Mouse (Mus musculus) cerebellum, adult 9-10 months (tissue): ENCODE results near the gene Hnf1b.

Source experiments
- DNase-seq: peaks from one replicate; pipeline ENCODE4 v3.0.0; 2022

Gene Hnf1b

DNA sequence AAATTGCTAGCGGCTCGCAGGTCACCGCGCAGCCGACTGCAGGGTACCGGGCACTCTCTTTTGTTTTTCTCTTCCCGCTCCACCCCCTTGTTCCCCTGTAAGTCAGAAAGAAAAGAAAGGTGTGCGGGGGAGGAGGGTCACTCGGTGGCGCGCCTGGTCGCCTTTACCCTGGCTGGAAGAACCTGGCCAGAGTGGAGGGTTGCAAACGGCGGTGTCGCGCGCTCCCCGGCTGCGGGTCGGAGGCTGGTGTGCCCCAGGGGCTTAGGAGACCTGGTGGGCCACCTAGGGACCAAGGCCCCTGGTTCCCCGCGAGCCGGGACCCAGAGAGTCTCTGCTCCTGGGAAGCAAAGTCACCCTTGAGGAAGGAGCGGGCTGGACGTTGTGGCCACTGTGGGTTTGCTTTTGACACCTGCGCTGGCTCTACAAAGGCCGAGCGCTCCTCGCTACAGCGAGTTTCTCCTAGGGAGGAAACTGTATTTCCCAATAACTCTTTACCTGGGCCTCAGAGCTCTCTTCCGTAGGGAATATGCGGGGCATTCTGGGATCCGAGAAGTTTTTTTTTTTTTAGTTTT lies 3.4 kb downstream of the Hnf1b start:
- no peak for DNase-seq

DNA sequence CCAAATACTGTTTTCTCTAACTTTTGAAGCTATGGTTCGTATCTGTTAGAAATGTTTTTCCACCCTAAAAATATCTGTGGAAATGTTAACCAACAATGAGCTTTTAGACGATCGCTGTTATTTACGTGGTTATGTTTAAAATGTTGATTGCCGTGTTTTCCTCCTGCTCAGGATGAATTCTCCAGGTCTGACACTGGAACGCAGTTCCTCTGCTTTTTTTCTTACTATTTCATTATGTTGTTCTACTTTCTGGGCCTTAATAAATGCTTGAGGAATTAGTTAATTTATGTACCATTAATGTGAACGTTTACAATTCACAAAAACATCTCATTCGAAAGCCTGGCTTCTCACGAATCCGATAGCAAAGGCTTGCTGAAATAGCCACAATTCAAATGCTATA lies 4.2 kb downstream of the Hnf1b start:
- DNase-seq: no peak

DNA sequence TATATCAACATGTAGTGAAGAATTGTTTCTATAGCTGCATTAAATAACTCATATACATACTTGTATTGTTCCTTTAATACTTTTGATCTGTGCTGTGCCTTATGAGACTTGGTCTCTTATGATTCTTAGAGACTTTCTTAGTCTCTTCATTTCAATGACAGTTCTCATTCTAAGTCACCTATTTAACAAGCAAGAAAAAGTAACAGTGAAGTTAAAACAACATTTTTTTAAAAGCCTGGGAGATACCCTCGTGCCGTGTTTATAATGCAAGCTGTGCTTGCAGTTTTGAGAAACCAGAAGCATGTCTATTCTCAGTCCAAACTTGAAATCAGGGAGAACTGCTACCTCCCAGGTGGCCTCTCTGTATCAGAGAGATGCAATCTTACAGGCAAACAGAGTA lies 4.8 kb downstream of the Hnf1b start:
- DNase-seq: no peak

DNA sequence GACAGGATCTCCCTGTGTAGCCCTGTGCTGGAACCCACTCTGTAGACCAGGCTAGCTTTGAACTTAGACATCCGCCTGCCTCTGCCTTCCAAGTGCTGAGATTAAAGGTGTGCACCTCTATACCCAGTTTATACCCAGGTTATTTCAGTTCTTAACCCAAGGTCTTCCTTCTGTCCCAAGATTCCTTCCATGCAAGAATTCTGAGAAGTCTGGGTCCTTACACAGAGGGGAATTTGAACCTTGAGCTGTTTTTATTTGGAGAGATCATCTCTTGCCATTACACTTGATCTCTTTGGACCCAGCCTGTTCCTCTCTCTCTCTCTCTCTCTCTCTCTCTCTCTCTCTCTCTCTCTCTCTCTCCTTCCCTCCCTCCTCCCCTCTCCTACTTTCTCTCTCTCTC lies 7.4 kb downstream of the Hnf1b start:
- no peak for DNase-seq

DNA sequence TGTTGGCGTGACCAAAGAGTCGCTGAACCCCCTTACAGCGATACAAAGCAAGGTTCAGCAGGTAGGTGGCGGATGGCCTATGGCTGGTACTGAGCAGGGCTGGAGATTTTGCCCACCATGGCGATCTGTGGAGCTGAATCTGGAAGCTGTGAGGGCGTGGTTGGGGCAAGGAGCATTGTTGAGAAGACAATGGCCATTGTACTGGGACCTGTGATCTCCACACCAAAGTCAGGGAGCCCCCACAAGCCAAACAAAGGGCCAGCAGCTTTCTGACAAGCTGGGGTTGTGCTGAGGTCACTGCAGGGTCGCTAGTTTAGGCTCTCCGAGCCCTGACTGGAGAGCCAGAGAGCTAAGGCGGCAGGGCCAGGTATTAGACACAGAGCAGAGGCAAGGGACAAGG lies 15.4 kb downstream of the Hnf1b start:
- no peak for DNase-seq

DNA sequence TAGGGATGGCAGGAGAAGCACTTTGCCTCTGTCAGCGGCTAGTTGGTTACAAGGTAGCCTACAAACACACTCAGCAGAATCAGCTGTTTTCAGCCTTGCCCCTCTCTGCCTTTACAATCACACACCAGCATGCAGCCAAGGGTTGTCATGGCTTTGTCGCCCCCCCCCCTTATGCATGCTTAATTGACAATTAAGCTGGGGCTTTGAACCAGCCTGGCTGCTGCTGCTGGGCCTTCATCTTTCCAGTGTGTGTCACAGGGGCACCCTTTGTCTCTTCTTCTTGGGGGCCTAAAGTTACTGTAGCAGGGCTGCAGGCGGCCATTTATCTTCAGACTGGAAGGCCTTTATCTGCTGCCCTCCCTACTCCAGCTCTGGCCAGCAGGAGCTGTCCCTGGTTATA lies 17.7 kb downstream of the Hnf1b start:
- no peak for DNase-seq

DNA sequence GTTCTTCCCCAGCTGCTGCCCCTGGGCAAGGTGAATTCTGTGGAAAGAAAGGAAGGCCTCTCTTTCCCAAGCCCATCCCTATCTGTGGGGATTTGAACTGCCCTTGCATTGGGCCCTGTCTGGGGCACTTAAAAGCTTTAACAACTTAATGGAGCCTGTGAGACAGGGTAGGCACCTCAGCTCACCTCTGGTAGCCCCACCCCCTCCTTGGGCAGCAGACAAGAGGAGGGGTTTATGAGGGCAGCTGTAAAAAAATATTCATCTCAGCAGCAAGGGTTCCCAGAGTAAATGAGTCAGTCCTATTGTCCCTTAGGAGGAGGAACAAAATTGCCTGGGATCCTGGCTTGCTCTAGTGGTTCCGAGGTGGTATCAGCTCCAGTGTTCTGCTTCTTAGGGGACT lies 19.3 kb downstream of the Hnf1b start:
- no peak for DNase-seq

DNA sequence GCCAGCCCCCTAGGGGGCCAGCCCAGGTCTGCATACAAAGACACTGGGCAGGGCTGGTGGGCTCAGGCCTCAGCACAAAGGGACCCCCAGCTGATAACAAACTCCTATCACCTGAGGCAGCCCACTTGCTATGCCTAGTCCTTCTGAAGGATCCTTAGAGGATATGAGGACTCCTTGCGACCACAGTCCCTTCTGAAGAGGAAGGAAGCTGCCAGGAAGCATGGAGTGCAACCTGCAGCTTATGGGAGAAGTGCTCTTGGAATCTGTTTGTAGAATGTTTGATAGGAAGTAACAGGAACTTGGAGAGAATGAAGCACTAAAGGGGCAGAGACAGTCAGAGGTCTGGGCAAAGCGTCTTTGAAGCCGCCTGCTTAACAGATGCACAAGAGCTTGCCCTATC lies 19.8 kb downstream of the Hnf1b start:
- no peak for DNase-seq

DNA sequence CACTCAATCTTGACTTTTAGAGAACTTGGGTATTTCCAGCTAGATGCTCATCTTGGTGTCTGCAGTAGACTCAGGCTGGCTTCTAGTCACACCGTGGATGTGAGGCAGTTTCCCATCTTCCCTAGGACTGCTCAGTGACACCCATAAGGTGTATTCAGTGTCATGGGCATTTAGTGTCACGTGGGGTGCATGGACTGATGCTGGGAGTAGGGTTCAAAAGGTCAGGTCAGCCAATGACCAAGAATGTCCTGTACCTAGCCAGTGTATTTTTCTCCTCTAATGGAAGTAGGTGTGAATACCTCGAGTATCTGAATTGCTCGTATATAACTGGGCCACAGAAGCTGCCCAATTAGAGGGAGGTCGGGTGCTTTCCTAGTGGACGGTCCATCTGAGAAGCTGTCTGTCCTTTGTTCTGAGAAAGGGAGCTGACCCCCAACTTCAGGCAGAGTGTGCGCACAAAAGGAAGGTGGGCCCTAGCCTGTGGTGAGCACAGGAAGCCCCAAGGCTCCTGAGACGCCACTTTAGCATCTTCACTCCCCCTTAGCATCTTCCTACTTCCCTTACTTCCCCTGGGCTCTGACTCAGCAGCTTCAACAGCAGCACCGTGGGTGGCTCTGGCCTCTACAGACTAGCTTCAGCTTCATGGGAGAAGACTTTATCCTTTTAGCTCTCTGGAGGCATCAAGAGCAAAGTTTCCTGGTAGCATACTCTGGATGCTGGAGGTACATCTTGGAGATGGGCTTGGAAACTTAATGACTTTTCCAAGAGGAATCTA lies 22.1 kb downstream of the Hnf1b start:
- no peak for DNase-seq

DNA sequence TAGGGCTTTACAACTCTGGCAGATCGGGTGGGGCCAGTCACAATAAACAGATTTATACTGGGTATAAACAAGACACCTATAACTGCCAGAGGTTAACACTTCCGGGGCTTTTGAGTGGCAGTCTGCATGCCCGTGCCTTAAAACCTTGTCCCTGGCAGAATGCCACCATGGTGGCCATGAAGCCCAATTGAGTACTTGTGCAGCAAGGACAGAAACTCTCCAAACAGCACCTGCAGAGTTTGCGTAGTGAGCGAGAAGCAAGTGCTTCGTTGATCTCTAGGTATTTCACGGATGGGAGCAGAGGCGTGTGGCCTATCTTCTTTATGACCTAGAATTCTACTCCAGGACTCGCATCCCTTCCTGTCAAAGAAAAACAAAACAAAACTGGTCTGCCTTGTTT lies 23.6 kb downstream of the Hnf1b start:
- DNase-seq: no peak

DNA sequence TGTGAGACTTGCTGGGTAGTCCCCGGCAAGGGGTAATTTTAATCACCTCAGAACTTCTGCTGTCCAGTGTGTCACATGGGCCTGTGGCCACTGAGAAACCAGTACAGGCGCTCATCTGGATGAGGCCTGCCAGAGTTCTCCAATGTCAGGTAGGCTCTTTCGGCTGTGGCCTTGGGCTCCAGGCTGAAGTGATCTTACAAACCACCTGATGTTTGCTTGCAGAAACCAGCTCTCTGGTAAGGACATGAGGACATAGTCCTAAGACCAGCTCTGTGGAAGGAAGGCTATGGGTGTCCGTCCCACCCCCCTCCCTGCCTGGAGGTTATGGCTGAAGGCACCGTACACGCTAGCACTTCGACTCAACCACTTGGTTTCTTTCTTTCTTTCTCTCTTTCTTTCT lies 26.8 kb downstream of the Hnf1b start:
- no peak for DNase-seq

DNA sequence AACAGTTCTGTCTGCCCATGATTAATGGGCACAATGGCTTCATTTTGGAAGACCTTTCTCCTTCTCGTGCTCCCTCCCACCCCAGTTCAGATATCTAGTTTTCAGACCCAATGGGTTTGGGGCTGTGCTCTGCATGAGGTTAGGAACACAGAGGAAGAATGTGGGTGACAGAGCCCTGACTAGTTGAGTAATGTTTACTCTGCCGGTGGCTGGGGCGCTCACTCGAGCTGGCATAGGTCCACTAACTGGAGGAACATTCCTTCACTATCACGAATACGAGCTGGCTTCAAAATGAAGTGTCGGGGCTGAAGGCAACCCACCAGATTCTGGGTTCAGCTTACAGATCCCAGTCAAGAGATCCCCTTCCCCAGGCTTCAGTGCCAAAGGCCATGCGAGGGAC lies 27.9 kb downstream of the Hnf1b start:
- no peak for DNase-seq

DNA sequence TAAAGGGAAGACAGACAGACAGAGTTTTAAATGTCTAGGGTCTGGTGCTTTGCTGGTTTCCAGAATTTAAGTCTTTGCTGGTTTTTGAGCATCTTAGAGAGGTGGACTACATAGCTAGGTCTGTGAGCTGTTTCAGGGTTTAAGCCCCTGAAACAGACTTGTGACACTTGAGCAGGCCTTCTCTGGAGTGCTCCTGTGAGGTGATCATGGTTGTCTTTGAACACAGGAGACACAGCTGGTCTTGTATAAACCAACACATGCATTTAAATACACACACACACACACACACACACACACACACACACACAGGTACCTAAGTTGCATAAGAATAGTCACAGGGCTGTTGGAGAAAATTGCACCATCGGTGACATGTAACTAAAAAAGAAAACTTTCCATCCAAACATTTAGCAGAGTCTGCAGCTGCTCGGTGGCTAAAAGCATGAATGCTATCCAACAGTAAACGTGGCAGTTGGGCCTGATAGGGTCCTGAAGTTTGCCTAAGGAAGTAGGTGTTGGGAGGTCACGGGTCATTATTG lies 28.6 kb downstream of the Hnf1b start:
- DNase-seq: no peak

DNA sequence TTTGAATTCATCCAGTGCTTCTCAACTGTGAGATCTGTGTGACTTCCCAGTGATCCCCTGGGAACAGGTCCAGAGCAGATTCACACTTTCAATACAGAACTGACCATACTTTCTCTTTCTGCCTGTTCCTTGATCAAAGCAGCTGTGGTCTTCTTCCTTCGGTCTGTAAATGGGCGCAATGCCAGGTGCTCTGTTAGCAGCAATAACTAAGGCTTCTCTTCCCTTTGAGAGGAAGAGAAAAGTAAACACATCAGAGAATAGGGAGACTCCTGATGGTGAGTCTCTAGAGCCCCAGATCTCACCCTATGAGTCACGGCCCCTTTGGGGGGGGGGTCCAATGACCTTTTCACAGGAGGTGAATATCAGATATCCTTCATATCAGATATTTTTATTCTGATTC lies 29.3 kb downstream of the Hnf1b start:
- DNase-seq: no peak

DNA sequence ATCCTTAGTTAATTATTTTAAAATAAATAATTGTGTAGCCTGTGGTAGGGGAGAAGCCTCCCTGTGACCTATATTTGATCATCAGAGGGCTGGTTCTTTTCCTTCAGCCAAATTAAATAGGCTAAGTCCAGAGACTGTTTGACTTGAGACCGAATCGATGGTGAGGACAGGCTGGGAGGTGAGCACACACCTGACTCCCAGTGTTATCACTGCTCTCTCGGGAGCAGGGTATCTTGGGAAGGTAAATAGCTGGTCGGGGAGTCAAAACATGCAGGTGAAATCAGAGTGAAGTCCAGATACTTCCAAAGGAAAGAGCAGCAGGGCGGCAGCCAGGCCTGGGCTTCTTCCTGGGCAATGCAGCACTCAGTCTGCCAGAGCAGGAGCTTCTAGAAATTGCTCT lies 31.6 kb downstream of the Hnf1b start:
- DNase-seq: no peak

DNA sequence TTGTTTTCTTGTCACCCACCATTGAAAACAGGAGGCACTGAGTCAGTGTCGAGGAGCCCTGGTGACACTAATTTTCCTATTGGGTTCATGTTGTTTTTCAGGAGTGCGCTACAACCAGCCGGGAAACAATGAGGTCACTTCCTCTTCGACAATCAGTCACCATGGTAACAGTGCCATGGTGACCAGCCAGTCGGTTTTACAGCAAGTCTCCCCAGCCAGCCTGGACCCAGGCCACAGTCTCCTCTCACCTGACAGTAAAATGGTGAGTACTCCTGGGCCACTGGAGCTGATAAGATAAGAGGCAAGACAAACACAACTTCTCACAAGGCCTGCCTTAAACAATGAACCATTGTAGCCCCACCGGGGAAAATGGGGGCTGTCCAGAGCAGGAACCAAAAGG lies 32.7 kb downstream of the Hnf1b start:
- no peak for DNase-seq

DNA sequence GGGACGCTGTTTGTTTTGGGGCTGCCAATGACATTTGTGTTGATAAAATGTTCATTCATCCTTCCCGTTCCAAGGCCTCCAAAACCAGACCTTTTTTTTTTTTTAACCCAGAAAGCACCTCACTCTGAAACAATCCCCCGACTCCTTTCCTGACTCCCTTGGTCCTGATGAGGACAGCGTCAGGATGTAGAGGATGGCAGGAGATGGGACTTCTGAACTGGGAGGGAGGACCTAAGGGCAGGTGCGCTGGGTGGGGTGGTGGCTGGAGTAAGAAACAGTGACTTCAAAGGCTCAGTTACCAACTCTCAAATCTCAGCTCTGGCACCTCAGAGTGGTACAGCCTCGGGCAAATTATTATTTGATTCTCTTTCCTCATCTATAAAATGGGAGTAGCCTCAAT lies 33.2 kb downstream of the Hnf1b start:
- no peak for DNase-seq

DNA sequence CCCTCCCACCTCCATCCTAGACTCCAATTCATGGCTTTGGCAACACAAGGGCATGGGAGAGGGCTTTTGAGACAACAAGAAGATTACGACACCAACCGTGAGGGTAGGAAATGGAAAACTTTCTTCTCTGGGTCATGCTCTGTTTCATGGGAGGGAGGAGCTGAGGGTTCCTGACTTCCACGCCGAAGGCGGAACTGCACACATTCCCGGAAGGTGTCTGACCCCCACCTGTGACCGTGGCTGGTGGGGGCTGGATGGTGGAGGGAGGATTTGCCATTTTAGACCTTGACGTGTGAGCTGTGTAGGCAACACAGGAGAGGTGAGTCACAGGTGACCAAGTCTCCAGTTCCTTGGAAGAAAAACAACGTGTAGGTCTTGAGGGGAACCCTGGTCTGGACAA lies 33.9 kb downstream of the Hnf1b start:
- no peak for DNase-seq

DNA sequence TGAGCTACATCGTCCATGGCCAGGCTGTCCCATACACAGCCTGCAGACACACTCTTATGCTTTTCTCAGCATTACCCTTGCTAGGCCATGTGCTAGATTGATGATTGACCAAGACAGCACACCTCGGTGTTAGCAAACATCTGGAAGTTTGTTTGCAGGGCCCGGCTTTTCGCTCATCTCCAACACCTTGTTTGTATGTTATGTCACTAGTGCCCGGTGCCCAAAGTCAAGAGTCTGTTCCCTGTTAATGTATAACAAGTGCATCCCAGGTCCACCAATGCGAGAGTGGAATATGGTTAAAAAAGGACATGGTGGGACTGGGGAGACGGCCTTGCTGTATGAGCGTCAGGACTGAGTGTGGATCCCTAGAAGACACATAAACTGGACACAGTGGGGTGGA lies 35.3 kb downstream of the Hnf1b start:
- DNase-seq: no peak

DNA sequence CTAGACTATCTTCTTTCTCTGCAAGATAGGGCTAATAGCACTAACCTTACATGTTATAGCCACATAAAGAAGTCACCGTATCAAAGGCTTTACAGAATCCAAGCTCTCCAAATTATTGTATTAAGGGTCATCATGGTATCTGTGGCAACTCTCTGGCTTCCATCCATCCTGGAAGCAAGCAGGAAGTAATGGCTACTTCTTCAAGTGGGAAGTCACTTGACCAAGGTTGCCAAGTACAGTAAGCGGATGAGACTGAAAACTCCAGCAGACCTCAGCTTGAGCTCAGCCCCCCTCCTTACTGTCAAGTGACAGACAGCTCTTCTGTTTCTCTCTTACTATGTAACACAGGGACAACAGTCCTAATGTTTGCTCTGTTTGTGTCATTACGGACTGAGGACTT lies 36.9 kb downstream of the Hnf1b start:
- no peak for DNase-seq

DNA sequence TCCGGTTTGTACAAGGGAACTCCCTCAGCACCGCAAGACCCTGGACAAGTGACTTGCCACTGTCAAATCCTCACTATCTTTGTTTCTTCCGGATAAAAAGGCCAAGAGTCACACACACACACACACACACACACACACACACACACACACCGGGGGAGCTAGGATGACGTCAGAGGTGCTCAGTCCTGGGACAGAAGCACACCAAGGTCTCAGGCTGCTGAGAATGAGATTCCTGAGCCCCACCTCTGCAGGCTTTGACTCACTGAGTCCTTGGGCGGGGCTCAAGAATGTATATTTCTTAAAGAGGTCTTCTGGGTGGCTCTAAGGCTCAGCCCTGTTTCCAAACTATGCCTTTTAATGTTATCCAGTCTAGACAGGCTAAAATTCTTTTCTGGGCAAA lies 41.5 kb downstream of the Hnf1b start:
- no peak for DNase-seq

DNA sequence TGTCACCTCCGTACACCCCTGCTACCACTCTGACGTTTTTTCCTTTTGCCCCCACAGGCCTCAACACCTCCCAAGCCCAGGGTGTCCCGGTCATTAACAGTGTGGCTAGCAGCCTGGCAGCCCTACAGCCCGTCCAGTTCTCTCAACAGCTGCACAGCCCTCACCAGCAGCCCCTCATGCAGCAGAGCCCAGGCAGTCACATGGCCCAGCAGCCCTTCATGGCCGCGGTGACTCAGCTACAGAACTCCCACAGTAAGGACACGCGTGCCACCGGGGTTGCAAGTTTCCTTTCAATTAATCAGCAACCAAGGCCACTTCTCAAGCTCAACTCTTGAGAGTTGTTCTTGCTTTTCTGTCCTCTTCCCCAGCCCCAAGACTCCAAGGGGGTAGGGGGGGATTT lies 43.5 kb downstream of the Hnf1b start:
- no peak for DNase-seq

DNA sequence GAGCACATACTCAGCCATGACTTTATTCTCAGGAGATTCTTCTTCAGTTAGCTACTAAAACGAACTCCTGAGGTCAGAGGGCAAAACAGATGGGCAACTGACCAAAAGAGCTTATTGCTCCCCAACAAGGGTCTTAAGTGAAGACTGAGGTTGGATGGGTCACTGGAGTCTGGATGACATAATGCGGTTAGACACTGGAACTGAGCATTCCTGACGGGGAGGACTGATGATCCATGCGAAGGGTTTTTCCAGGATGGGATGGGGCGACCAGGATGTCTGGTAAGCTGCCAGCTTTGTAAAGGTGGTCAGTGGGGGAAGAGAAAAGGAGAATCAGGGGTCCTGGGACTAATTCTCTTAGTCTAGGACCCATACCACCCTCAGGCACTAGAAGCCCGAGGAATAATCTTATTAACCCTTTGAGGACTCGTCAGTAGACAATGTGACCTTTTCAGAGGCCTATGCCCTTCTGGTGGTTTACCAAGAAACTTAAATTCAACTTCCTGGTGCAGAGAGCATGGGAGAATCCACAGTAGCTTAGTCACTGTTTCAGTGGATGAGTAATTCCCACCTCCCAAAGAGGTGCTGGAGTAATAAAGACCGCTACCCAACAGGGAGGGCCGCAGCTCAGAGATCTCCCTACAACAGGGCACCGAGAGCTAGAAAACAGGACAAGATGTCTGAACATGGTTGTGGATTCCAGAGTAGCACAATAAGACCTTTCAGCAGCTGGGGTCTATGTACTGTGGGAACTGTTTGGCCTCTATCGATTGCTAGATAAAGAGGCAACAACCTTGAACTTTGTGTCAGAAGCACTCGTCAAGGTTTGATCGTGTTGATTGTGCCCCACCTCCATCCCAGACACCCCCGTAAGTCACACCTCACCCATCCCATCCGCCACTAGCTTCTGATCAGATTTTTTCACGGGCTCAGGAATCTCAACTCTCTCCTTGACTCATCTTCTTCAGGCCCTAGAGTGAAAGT lies 46.9 kb downstream of the Hnf1b start:
- no peak for DNase-seq

DNA sequence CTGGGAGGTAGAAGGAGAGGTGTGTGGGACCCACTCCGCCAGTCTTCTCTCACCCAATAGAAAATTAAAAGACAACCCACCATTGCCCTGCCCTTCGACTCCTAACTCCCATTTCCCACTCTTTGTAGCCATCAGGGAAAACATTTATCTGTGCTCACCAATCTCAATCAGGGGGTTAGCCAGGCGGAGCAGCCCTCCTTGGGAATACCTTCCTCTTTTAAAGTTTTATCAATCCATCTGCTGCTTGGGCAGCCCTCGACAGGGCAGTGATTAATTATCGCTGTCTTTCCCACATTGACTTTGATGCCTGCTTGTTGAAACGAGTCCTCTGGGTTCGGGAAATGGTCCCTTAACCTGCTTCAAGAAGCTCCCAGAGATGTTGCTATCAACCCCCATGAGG lies 47.7 kb downstream of the Hnf1b start:
- no peak for DNase-seq
